Mouse (Mus musculus) myocyte (in vitro differentiated cells): ENCODE measurements around the gene Tgds. TPM values are rescaled to one million over a fixed set of nuclear protein-coding genes. Genes with fewer than 3 reads are reported as not detected.

ENCODE experiments used
- H3K27me3 ChIP-seq: one replicate; pipeline ENCODE4 v1.6.1; 2011; ENCODE audit not compliant: control insufficient read depth, insufficient read depth, insufficient read length
- H3K36me3 ChIP-seq: one replicate; pipeline ENCODE4 v1.6.1; 2011; ENCODE audit not compliant: control insufficient read depth, insufficient read depth
- H3K4me2 ChIP-seq: one replicate; pipeline ENCODE4 v1.6.1; 2011; ENCODE audit warnings: low read depth, control low read depth
- H3K4me3 ChIP-seq: one replicate; pipeline ENCODE4 v1.5.1; 2011; ENCODE audit warnings: mild to moderate bottlenecking, control low read depth, moderate library complexity
- H3K79me2 ChIP-seq: one replicate; pipeline ENCODE4 v1.6.1; 2011; ENCODE audit not compliant: control insufficient read depth, insufficient read depth
- H3ac ChIP-seq: one replicate; pipeline ENCODE4 v1.6.1; 2011; ENCODE audit not compliant: control insufficient read depth, insufficient read length
- CEBPB ChIP-seq: IDR thresholded peaks from 2 replicates; pipeline ENCODE4 v1.6.1; 2011; ENCODE audit warnings: mild to moderate bottlenecking, moderate library complexity; ENCODE audit not compliant: poor library complexity, insufficient read depth, severe bottlenecking
- E2F4 ChIP-seq: IDR thresholded peaks from one replicate; pipeline ENCODE4 v1.6.1; 2011; ENCODE audit warnings: mild to moderate bottlenecking, control low read depth, moderate library complexity; ENCODE audit not compliant: insufficient read depth
- MAX ChIP-seq: IDR thresholded peaks from one replicate; pipeline ENCODE4 v1.6.1; 2011; ENCODE audit warnings: low read depth, mild to moderate bottlenecking, control low read depth
- MYOD1 ChIP-seq, 3 experiments: IDR thresholded peaks; one replicate each; pipeline ENCODE4 v1.6.1; 2011; ENCODE audit warnings: control low read depth in 2 of 3, low read depth in 2 of 3, mild to moderate bottlenecking in 2 of 3, moderate library complexity in 1 of 3; ENCODE audit not compliant: insufficient read length in 2 of 3, control insufficient read depth in 1 of 3
- MYOG ChIP-seq, 3 experiments: IDR thresholded peaks; one replicate each; pipeline ENCODE4 v1.6.1; 2011; ENCODE audit warnings: control low read depth in 2 of 3, low read depth in 2 of 3, mild to moderate bottlenecking in 2 of 3; ENCODE audit not compliant: insufficient read length in 2 of 3, control insufficient read depth in 1 of 3, insufficient read depth in 1 of 3
- POLR2A ChIP-seq: IDR thresholded peaks from one replicate; pipeline ENCODE4 v1.6.1; 2011; ENCODE audit warnings: low read depth, mild to moderate bottlenecking, control low read depth, moderate library complexity; ENCODE audit not compliant: insufficient read length
- POLR2AphosphoS2 ChIP-seq: IDR thresholded peaks from one replicate; pipeline ENCODE4 v1.6.1; 2011; ENCODE audit warnings: low read depth, control low read depth; ENCODE audit not compliant: insufficient read length
- REST ChIP-seq: IDR thresholded peaks from one replicate; pipeline ENCODE4 v1.6.1; 2011; ENCODE audit warnings: mild to moderate bottlenecking, control low read depth, moderate library complexity; ENCODE audit not compliant: insufficient read depth, insufficient read length
- SRF ChIP-seq: IDR thresholded peaks from one replicate; pipeline ENCODE4 v1.6.1; 2011; ENCODE audit warnings: low read depth; ENCODE audit not compliant: control insufficient read depth, insufficient read length
- TCF12 ChIP-seq: IDR thresholded peaks from one replicate; pipeline ENCODE4 v1.6.1; 2011; ENCODE audit warnings: mild to moderate bottlenecking, control low read depth; ENCODE audit not compliant: poor library complexity, insufficient read depth, severe bottlenecking
- TCF3 ChIP-seq: IDR thresholded peaks from one replicate; pipeline ENCODE4 v1.6.1; 2011; ENCODE audit warnings: low read depth, control low read depth; ENCODE audit not compliant: insufficient read length
- USF1 ChIP-seq: IDR thresholded peaks from one replicate; pipeline ENCODE4 v1.6.1; 2011; ENCODE audit warnings: low read depth, mild to moderate bottlenecking, control low read depth, moderate library complexity
- polyA plus RNA-seq: library from polyadenylated mRNA; unstranded; fragments of >200 nt; fragmentation: generic; extraction: Trizol; gene quantifications from one replicate; pipeline ENCODE4 v1.2.1, GENCODE M21; 2012; ENCODE audit warnings: missing spikeins

The Tgds gene
- polyA plus RNA-seq, 1 experiment, result 10.0 TPM

GRCm38 (mm10) chr14:118101227-118101990 is 31.1 kb downstream of the Tgds start:
- Histone ChIP-seq H3ac (no peak overlapping the region), H3K27me3 (no peaks in the 10 kb centered on the region), H3K4me3 (no peak overlapping the region), H3K79me2 (no peaks in the 10 kb centered on the region), H3K4me2 (no peak overlapping the region), H3K36me3 (no peaks in the 10 kb centered on the region)
- no peak for TF ChIP-seq TCF3

GRCm38 (mm10) chr14:118098265-118098664 is 34.3 kb downstream of the Tgds start:
- Histone ChIP-seq H3K4me3 (no peak overlapping the region), H3K27me3 (no peaks in the 10 kb centered on the region), H3K79me2 (no peaks in the 10 kb centered on the region), H3K36me3 (no peaks in the 10 kb centered on the region), H3K4me2 (no peak overlapping the region), H3ac (no peak overlapping the region)
- TF ChIP-seq USF1 (no peak), TCF12 (no peak), REST (no peak), POLR2A (no peak), MYOG (IDR thresholded peaks at IDR 0.05; ENCODE audit: control insufficient read depth in 1 of 3, insufficient read depth in 1 of 3, insufficient read length in 2 of 3, low read depth in 2 of 3) (no peak), CEBPB (no peak), MYOD1 (IDR thresholded peaks at IDR 0.05; ENCODE audit: control insufficient read depth in 1 of 3, insufficient read length in 2 of 3, low read depth in 2 of 3) (no peak), TCF3 (no peak), POLR2AphosphoS2 (no peak)

DNA sequence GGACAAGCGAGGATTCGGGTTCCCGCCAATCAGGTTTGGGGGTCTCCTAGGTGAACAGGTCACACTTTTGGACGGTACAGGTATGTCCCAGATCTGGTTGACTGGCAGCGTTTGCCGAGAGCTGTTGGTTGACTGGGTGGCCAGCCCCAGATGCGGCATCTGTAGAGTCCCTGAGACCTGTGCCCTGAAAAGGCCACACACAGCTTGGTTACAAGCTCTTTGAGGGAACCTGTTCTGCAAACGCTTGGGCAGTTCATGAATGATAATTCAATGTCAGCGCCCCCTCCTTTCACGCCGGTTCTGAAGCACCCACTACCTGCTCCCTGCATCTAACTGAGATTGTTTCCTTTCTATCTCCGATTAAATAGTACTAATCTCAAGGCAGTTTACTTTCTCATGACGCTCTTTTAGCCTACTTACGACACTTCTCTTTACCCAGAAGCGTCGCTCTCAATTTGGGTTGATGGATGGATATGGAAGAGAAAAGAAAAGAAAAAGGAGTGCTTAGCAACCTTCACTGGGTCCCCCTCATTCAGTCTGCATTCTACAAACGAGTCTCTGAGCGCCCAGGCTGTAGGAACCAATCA is 42.7 kb downstream of the Tgds start:
- no peaks in the 10 kb centered on the region for H3K36me3 ChIP-seq
- peak overlapping the region; percentile 16 for H3ac ChIP-seq
- no peaks in the 10 kb centered on the region for H3K27me3 ChIP-seq
- TF ChIP-seq CEBPB (no peak), SRF (no peak), MAX (no peak), POLR2A (no peak), MYOD1 (IDR thresholded peaks at IDR 0.05; ENCODE audit: control insufficient read depth in 1 of 3, insufficient read length in 2 of 3, low read depth in 2 of 3) (no peak), MYOG (IDR thresholded peaks at IDR 0.05; ENCODE audit: control insufficient read depth in 1 of 3, insufficient read depth in 1 of 3, insufficient read length in 2 of 3, low read depth in 2 of 3) (no peak), REST (no peak), USF1 (no peak), POLR2AphosphoS2 (no peak), TCF12 (no peak), TCF3 (no peak), E2F4 (no peak)
- peak overlapping the region; percentile 83 for H3K4me3 ChIP-seq
- H3K79me2 ChIP-seq, result no peaks in the 10 kb centered on the region
- H3K4me2 ChIP-seq, result peak overlapping the region; percentile 88

GRCm38 (mm10) chr14:118089215-118089805 is 43.2 kb downstream of the Tgds start:
- Histone ChIP-seq H3K36me3 (no peaks in the 10 kb centered on the region), H3K4me3 (peak overlapping the region; percentile 83), H3K4me2 (peak overlapping the region; percentile 88), H3K27me3 (no peaks in the 10 kb centered on the region), H3K79me2 (no peaks in the 10 kb centered on the region), H3ac (peak overlapping the region; percentile 16)
- no peak for TF ChIP-seq TCF3
- TF ChIP-seq MYOD1 (IDR thresholded peaks at IDR 0.05; ENCODE audit: control insufficient read depth in 1 of 3, insufficient read length in 2 of 3, low read depth in 2 of 3), result no peak
- no peak for TF ChIP-seq SRF
- no peak for TF ChIP-seq TCF12
- peak; percentile 38 for TF ChIP-seq POLR2A
- no peak for TF ChIP-seq MAX
- TF ChIP-seq REST, result no peak

- Histone ChIP-seq H3K27me3 (peaks cover 4% of the 10 kb centered on the region), H3K79me2 (no peaks in the 10 kb centered on the region), H3ac (no peak overlapping the region), H3K36me3 (no peaks in the 10 kb centered on the region), H3K4me3 (peak overlapping the region; percentile 83), H3K4me2 (peak overlapping the region; percentile 88)
- no peak for TF ChIP-seq POLR2AphosphoS2
- no peak for TF ChIP-seq MYOG (IDR thresholded peaks at IDR 0.05; ENCODE audit: control insufficient read depth in 1 of 3, insufficient read depth in 1 of 3, insufficient read length in 2 of 3, low read depth in 2 of 3)
- TF ChIP-seq TCF3, result no peak
- TF ChIP-seq E2F4, result no peak
- TF ChIP-seq USF1, result no peak
- no peak for TF ChIP-seq MYOD1 (IDR thresholded peaks at IDR 0.05; ENCODE audit: control insufficient read depth in 1 of 3, insufficient read length in 2 of 3, low read depth in 2 of 3)
- no peak for TF ChIP-seq POLR2A
- no peak for TF ChIP-seq REST
- no peak for TF ChIP-seq MAX
- TF ChIP-seq CEBPB, result no peak
- no peak for TF ChIP-seq SRF
- TF ChIP-seq TCF12, result no peak
Measured at GRCm38 (mm10) chr14:118088437-118089207, 43.9 kb downstream of the Tgds start.
